Mouse (Mus musculus) heart, embryonic 15.5 days (tissue): ENCODE results near the gene Khdrbs2. TPM values are rescaled to one million over a fixed set of nuclear protein-coding genes. Genes with fewer than 3 reads are reported as not detected.

Source experiments
- ATAC-seq: fragments of 200-750 bp; cut with Nextera tagmentation; replicated peaks from 2 replicates; pipeline ENCODE4 v1.8.0; 2017; ENCODE audit warnings: low read depth, moderate TSS enrichment; ENCODE audit not compliant: insufficient number of reproducible peaks, insufficient read depth, low FRiP score
- H3K27ac ChIP-seq: fragments of 300-500 bp; sonication (generic); 2 replicates; pipeline ENCODE4 v1.5.1; 2015; ENCODE audit warnings: mild to moderate bottlenecking, inconsistent platforms
- H3K27me3 ChIP-seq: fragments of 300-500 bp; sonication (generic); 2 replicates; pipeline ENCODE4 v1.6.1; 2015; ENCODE audit warnings: inconsistent platforms
- H3K36me3 ChIP-seq: fragments of 300-500 bp; sonication (generic); 2 replicates; pipeline ENCODE4 v1.6.1; 2015; ENCODE audit warnings: mild to moderate bottlenecking, inconsistent platforms
- H3K4me1 ChIP-seq: fragments of 300-500 bp; sonication (generic); replicated peaks from 2 replicates; pipeline ENCODE4 v1.6.1; 2015; ENCODE audit warnings: inconsistent platforms
- H3K4me2 ChIP-seq: fragments of 300-500 bp; sonication (generic); 2 replicates; pipeline ENCODE4 v1.6.1; 2015; ENCODE audit warnings: inconsistent platforms, mild to moderate bottlenecking, moderate library complexity
- H3K4me3 ChIP-seq: fragments of 300-500 bp; sonication (generic); 2 replicates; pipeline ENCODE4 v1.5.1; 2015; ENCODE audit warnings: mild to moderate bottlenecking, inconsistent platforms
- H3K9ac ChIP-seq: fragments of 300-500 bp; sonication (generic); 2 replicates; pipeline ENCODE4 v1.6.1; 2015; ENCODE audit warnings: mild to moderate bottlenecking, inconsistent platforms
- H3K9me3 ChIP-seq: fragments of 300-500 bp; sonication (generic); replicated peaks from 2 replicates; pipeline ENCODE4 v1.6.1; 2016; ENCODE audit warnings: inconsistent platforms
- WGBS: fragments of 180-500 bp; shearing (Covaris S2); methylation state at CpG from one replicate; pipeline ENCODE4 v1.1.7; 2015; ENCODE audit warnings: mixed read lengths; 5-methylcytosine and 5-hydroxymethylcytosine counted together
- polyA plus RNA-seq: library from polyadenylated mRNA; unstranded; fragments of >200 nt; fragmentation: Nextera tagmentation; extraction: Ambion mirVana; gene quantifications from 2 replicates; pipeline ENCODE4 v1.2.1, GENCODE M21; 2015

Gene Khdrbs2
- polyA plus RNA-seq, 1 experiment from 2014 or later: 1.6 TPM

- H3K9ac ChIP-seq: no peak overlapping the region
- H3K4me1 ChIP-seq: no peaks in the 10 kb centered on the region
- 57% methylated on average over 1 of the region's 1 CpGs for WGBS
- H3K9me3 ChIP-seq: no peaks in the 10 kb centered on the region
- H3K4me2 ChIP-seq: no peak overlapping the region
- H3K36me3 ChIP-seq: no peaks in the 10 kb centered on the region
- H3K4me3 ChIP-seq: no peak overlapping the region
- no peaks in the 10 kb centered on the region for H3K27me3 ChIP-seq
- no peak overlapping the region for H3K27ac ChIP-seq
- ATAC-seq: no peak
Observed at GRCm38 (mm10) chr1:32339108-32339507, 166.6 kb downstream of the Khdrbs2 start.

DNA sequence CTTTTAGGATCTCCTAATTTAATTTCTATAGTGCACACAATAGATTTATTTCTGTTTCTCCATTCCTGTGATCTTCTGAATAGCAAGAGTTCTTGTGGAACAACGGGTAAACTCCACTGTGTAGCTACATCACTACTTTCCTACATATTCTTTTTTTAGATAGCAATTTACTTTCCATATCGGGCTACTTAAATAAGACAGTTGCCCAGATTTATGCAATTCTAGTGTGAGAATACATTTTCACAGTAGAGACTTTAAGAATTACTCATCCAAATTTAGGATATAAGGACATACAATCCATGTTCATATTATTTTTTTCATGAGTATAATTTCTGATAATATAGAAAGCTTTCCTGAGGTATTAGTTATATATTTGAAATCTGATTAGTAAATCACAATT lies 175.0 kb downstream of the Khdrbs2 start:
- Histone ChIP-seq H3K4me3 (no peak overlapping the region), H3K4me1 (no peaks in the 10 kb centered on the region), H3K27me3 (no peaks in the 10 kb centered on the region), H3K9me3 (no peaks in the 10 kb centered on the region), H3K27ac (no peak overlapping the region), H3K9ac (no peak overlapping the region), H3K36me3 (no peaks in the 10 kb centered on the region), H3K4me2 (no peak overlapping the region)
- 80% methylated on average over 2 of the region's 2 CpGs for WGBS
- no peak for ATAC-seq

DNA sequence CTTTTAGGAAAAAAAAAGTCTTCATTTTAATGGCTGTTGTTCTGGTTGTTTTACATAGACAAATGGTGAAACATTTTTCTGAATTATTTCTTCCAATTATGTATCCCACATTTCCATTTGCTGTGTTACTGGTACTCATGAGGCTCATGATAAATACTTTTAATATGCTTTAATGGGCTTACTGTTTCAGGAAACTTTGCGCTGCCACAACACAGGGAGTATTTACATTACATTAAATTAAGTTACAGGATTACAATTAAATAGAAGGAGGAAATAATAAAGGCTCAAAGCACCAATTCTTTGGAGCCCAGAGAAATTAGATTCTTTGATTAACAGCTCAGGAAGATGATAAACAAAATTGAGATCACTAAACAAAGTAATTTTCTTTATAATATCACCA lies 179.6 kb downstream of the Khdrbs2 start:
- H3K4me2 ChIP-seq: no peak overlapping the region
- H3K27me3 ChIP-seq: no peaks in the 10 kb centered on the region
- no peak overlapping the region for H3K27ac ChIP-seq
- no peaks in the 10 kb centered on the region for H3K9me3 ChIP-seq
- H3K4me3 ChIP-seq: no peak overlapping the region
- ATAC-seq: no peak
- WGBS: 65% methylated on average over 1 of the region's 1 CpGs
- no peaks in the 10 kb centered on the region for H3K4me1 ChIP-seq
- no peaks in the 10 kb centered on the region for H3K36me3 ChIP-seq
- H3K9ac ChIP-seq: no peak overlapping the region

- H3K9me3 ChIP-seq: no peaks in the 10 kb centered on the region
- WGBS: 65% methylated on average over 2 of the region's 2 CpGs
- no peak for ATAC-seq
Observed at GRCm38 (mm10) chr1:32363539-32363938, 191.0 kb downstream of the Khdrbs2 start.

GRCm38 (mm10) chr1:32397553-32397952 lies 225.0 kb downstream of the Khdrbs2 start:
- Histone ChIP-seq H3K4me1 (no peaks in the 10 kb centered on the region), H3K36me3 (no peaks in the 10 kb centered on the region), H3K27ac (no peak overlapping the region), H3K9me3 (no peaks in the 10 kb centered on the region), H3K4me2 (no peak overlapping the region), H3K4me3 (no peak overlapping the region), H3K27me3 (no peaks in the 10 kb centered on the region), H3K9ac (no peak overlapping the region)
- 71% methylated on average over 6 of the region's 6 CpGs for WGBS
- no peak for ATAC-seq

More at GRCm38 (mm10) chr1:32363539-32363938, 191.0 kb downstream of the Khdrbs2 start:
- no peaks in the 10 kb centered on the region for H3K36me3 ChIP-seq
- H3K27ac ChIP-seq: no peak overlapping the region
- H3K9ac ChIP-seq: no peak overlapping the region
- H3K4me3 ChIP-seq: no peak overlapping the region
- no peak overlapping the region for H3K4me2 ChIP-seq
- no peaks in the 10 kb centered on the region for H3K27me3 ChIP-seq
- H3K4me1 ChIP-seq: no peaks in the 10 kb centered on the region

DNA sequence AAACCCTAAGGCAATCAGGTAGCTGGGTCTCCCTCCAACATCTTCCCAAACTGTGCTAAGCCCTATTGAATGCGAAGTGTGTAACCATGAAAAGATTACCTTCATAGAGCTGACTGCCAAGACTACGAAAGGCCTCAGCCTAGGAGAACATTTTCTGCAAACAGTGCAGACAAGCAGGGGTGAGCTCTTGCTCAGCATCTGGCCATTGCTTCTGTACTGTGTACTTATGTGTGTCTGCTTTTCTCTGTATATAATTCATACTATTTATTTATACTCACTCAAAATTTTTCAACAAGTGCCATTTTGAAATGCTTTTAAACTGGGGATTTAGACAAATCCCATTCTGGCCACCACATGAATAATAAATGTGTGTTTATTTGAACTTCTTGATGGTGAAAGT lies 235.1 kb downstream of the Khdrbs2 start:
- H3K4me3 ChIP-seq: no peak overlapping the region
- WGBS: 78% methylated on average over 2 of the region's 2 CpGs
- no peak for ATAC-seq
- H3K4me2 ChIP-seq: no peak overlapping the region
- no peaks in the 10 kb centered on the region for H3K4me1 ChIP-seq
- H3K9ac ChIP-seq: no peak overlapping the region
- no peaks in the 10 kb centered on the region for H3K9me3 ChIP-seq
- no peak overlapping the region for H3K27ac ChIP-seq
- H3K27me3 ChIP-seq: no peaks in the 10 kb centered on the region
- H3K36me3 ChIP-seq: no peaks in the 10 kb centered on the region

DNA sequence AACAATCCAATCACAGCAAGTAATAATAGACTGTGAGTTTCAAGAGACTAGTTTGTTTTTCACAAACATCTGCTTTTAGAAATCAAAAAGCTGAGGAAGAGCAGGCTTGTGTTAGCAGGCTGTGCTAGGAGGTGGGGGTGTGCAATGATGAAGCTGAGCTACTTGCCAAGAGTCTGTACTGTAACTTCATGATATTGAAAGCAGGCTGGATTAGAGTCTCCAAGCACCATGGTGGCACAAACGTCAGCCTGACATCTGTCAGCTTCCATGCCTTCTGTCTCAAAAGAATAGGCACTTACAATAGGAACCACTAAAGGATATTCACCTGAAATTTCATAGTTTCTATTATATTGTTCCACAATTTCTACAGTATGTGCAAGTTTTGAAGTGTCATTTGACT lies 255.9 kb downstream of the Khdrbs2 start:
- Histone ChIP-seq H3K27me3 (no peaks in the 10 kb centered on the region), H3K4me3 (no peak overlapping the region), H3K4me2 (no peak overlapping the region), H3K9ac (no peak overlapping the region), H3K9me3 (no peaks in the 10 kb centered on the region), H3K27ac (no peak overlapping the region), H3K36me3 (no peaks in the 10 kb centered on the region), H3K4me1 (no peaks in the 10 kb centered on the region)
- WGBS: 32% methylated on average over 1 of the region's 1 CpGs
- ATAC-seq: no peak

- Histone ChIP-seq H3K4me2 (no peak overlapping the region), H3K4me1 (no peaks in the 10 kb centered on the region), H3K9ac (no peak overlapping the region), H3K27me3 (no peaks in the 10 kb centered on the region), H3K36me3 (no peaks in the 10 kb centered on the region), H3K27ac (no peak overlapping the region), H3K9me3 (no peaks in the 10 kb centered on the region), H3K4me3 (no peak overlapping the region)
- 45% methylated on average over 1 of the region's 1 CpGs for WGBS
- ATAC-seq: no peak
Observed at GRCm38 (mm10) chr1:32429493-32429892, 257.0 kb downstream of the Khdrbs2 start.

DNA sequence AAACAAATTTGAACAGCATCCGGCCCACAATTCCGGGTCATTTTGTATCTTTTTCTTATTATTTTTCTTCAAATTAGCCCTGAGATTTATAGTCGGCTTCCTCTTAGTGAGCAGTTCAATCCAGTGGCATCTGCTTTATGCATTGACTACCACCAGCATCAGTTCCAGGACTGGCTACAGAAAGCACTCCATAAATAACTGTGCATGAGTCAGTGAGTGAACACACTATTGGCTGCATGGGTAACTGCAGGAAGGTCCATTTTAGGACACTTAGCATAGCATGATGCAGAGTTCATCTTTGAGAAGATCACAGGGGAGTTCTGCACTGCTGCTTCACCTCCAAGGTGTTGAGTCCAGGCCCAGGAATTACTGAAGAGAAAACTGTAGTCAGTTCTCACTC lies 258.0 kb downstream of the Khdrbs2 start:
- no peak overlapping the region for H3K4me2 ChIP-seq
- no peaks in the 10 kb centered on the region for H3K4me1 ChIP-seq
- H3K9ac ChIP-seq: no peak overlapping the region
- no peak overlapping the region for H3K4me3 ChIP-seq
- H3K9me3 ChIP-seq: no peaks in the 10 kb centered on the region
- H3K36me3 ChIP-seq: no peaks in the 10 kb centered on the region
- no peak overlapping the region for H3K27ac ChIP-seq
- ATAC-seq: no peak
- WGBS: 79% methylated on average over 3 of the region's 3 CpGs
- H3K27me3 ChIP-seq: no peaks in the 10 kb centered on the region

DNA sequence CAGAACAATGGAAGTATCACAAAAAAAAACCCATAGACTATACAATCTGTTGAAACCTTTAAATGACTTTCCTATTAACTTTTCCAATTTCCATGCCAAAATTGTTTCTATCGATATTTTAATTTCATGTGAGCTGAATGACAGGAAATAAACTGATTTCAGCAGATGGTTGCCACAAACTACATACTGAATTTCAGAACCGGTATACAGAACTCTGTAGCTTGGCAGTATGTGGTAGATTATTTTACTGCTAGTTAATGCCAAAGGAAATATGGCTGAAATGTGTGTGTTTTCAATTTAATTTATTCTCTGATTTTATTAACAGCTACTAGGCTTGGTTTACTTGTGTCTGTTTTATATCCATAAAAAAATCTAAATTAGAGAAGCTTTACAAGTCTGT lies 260.6 kb downstream of the Khdrbs2 start:
- ATAC-seq: no peak
- Histone ChIP-seq H3K36me3 (no peaks in the 10 kb centered on the region), H3K27me3 (no peaks in the 10 kb centered on the region), H3K27ac (no peak overlapping the region), H3K4me2 (no peak overlapping the region), H3K9ac (no peak overlapping the region), H3K9me3 (no peaks in the 10 kb centered on the region), H3K4me1 (no peaks in the 10 kb centered on the region), H3K4me3 (no peak overlapping the region)
- WGBS: 76% methylated on average over 2 of the region's 2 CpGs

GRCm38 (mm10) chr1:32443927-32444326 lies 271.4 kb downstream of the Khdrbs2 start:
- H3K4me1 ChIP-seq: no peaks in the 10 kb centered on the region
- H3K4me2 ChIP-seq: no peak overlapping the region
- H3K27ac ChIP-seq: no peak overlapping the region
- no peaks in the 10 kb centered on the region for H3K27me3 ChIP-seq
- no peak overlapping the region for H3K9ac ChIP-seq
- no peak overlapping the region for H3K4me3 ChIP-seq
- H3K36me3 ChIP-seq: no peaks in the 10 kb centered on the region
- no peaks in the 10 kb centered on the region for H3K9me3 ChIP-seq
- ATAC-seq: no peak
- 74% methylated on average over 5 of the region's 5 CpGs for WGBS

DNA sequence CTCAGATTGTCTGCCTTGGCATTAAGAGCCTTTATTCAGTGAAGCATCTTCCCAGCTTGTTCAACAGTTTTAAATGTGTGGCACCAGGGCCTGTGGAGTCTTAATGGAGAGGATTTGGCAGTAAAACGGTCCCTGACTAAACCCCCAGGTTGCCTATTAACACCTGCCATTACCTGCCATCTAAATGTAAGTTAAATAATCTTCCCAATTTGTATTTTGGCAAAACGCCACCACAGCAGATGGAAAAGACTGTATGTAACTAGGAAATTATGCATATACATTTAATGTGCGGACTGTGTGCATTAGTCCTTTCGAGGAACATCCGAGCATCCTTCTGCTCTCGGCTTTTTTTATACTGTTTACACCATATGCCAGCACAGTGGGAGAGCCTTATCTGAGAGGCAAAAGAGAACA lies 290.6 kb downstream of the Khdrbs2 start:
- no peaks in the 10 kb centered on the region for H3K9me3 ChIP-seq
- no peak overlapping the region for H3K4me2 ChIP-seq
- no peak for ATAC-seq
- no peak overlapping the region for H3K9ac ChIP-seq
- no peaks in the 10 kb centered on the region for H3K27me3 ChIP-seq
- WGBS: 73% methylated on average over 6 of the region's 6 CpGs
- H3K4me1 ChIP-seq: no peaks in the 10 kb centered on the region
- H3K27ac ChIP-seq: no peak overlapping the region
- no peaks in the 10 kb centered on the region for H3K36me3 ChIP-seq
- no peak overlapping the region for H3K4me3 ChIP-seq
